Mouse (Mus musculus) forebrain, embryonic 10.5 days (tissue): ENCODE measurements around the gene 4930467E23Rik. TPM values are rescaled to one million over a fixed set of nuclear protein-coding genes. Genes with fewer than 3 reads are reported as not detected.
"Not testable (repeated sequence)": the region's sequence is repeated elsewhere in the genome, so short reads cannot be mapped to it uniquely, and the experiment has no call there.

Experiments used
- DNase-seq: peaks from one replicate; pipeline ENCODE4 v3.0.0-alpha.2; 2017; ENCODE audit warnings: low spot score; ENCODE audit errors: extremely low spot score
- H3K27ac ChIP-seq: fragments of 300-500 bp; sonication (generic); 2 replicates; pipeline ENCODE4 v1.5.1; 2016; ENCODE audit warnings: mild to moderate bottlenecking
- H3K27me3 ChIP-seq: fragments of 300-500 bp; sonication (generic); 2 replicates; pipeline ENCODE4 v1.6.1; 2016; ENCODE audit warnings: mild to moderate bottlenecking; ENCODE audit not compliant: poor library complexity, severe bottlenecking
- H3K36me3 ChIP-seq: fragments of 300-500 bp; sonication (generic); replicated peaks from 2 replicates; pipeline ENCODE4 v1.6.1; 2016; ENCODE audit warnings: mild to moderate bottlenecking, moderate library complexity
- H3K4me1 ChIP-seq: fragments of 300-500 bp; sonication (generic); 2 replicates; pipeline ENCODE4 v1.6.1; 2016
- H3K4me3 ChIP-seq: fragments of 300-500 bp; sonication (generic); 2 replicates; pipeline ENCODE4 v1.5.1; 2016; ENCODE audit warnings: mild to moderate bottlenecking, moderate library complexity
- H3K9me3 ChIP-seq: fragments of 300-500 bp; sonication (generic); 2 replicates; pipeline ENCODE4 v1.6.1; 2016; ENCODE audit warnings: mild to moderate bottlenecking, moderate library complexity
- WGBS: fragments of 180-500 bp; shearing (Covaris S2); methylation state at CpG from one replicate; pipeline ENCODE4 v1.1.7; 2016; 5-methylcytosine and 5-hydroxymethylcytosine counted together
- polyA plus RNA-seq: library from polyadenylated mRNA; unstranded; fragments of >200 nt; fragmentation: Nextera tagmentation; extraction: Ambion mirVana; gene quantifications from 2 replicates; pipeline ENCODE4 v1.2.1, GENCODE M21; 2016

4930467E23Rik gene
- not detected in 2 replicates for polyA plus RNA-seq

- WGBS: no CpG with 5 or more reads among the region's 2 CpGs
- not testable (repeated sequence) for H3K27ac ChIP-seq, H3K36me3 ChIP-seq, H3K9me3 ChIP-seq, H3K4me1 ChIP-seq, DNase-seq, H3K4me3 ChIP-seq, H3K27me3 ChIP-seq
These were observed at the start of gene 4930467E23Rik for GRCm38 (mm10) chr8:19729276-19729675. 4930467E23Rik (plus strand) TSS chr8:19729576.

GRCm38 (mm10) chr8:19682311-19682710 lies 47.1 kb upstream of the 4930467E23Rik start:
- DNase-seq, H3K36me3 ChIP-seq, H3K27me3 ChIP-seq, H3K4me1 ChIP-seq, H3K27ac ChIP-seq, H3K4me3 ChIP-seq: not testable (repeated sequence)
- WGBS: 85% methylated on average over 2 of the region's 3 CpGs
- H3K9me3 ChIP-seq: peaks cover 19% of the 10 kb centered on the region; the same call in 1 of the 2 replicates

GRCm38 (mm10) chr8:19685476-19685875 lies 43.9 kb upstream of the 4930467E23Rik start:
- H3K36me3 ChIP-seq, DNase-seq, H3K27ac ChIP-seq, H3K27me3 ChIP-seq, H3K4me1 ChIP-seq, H3K4me3 ChIP-seq: not testable (repeated sequence)
- H3K9me3 ChIP-seq: peaks cover 10% of the 10 kb centered on the region; the same call in 1 of the 2 replicates
- WGBS: 84% methylated on average over 3 of the region's 3 CpGs

DNA sequence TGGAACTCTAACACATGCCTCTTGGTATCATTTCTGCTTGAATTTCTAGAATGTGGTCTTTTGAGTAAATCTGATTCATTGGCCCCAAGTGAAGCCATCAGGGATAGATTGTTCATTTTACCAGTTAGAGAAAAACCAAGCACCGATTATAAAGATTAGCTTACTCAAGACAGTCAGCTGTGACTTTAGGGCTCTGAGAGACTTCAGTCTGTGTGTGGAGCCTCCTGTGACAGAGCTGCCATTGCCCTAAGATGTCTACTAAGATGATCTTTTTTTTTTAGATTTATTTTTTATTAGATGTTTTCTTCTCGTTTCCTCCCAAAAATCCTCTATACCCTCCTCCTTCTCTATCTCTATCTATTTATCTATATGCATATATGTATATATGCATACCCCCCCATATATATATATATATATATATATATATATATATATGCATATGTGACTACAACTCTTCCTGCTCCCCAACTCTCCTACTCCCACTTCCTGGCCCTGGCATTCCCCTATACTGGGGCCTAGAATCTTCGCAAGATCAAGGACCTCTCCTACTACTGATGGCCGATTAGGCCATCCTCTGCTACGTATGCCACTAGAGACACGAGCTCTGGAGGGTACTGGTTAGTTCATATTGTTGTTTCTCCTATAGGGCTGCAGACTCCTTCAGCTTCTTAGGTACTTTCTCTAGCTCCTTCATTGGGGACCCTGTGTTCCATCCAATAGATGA lies 40.4 kb upstream of the 4930467E23Rik start:
- WGBS: 88% methylated on average over 6 of the region's 6 CpGs
- H3K4me1 ChIP-seq, H3K9me3 ChIP-seq, H3K27ac ChIP-seq, H3K27me3 ChIP-seq, H3K36me3 ChIP-seq, DNase-seq, H3K4me3 ChIP-seq: not testable (repeated sequence)

DNA sequence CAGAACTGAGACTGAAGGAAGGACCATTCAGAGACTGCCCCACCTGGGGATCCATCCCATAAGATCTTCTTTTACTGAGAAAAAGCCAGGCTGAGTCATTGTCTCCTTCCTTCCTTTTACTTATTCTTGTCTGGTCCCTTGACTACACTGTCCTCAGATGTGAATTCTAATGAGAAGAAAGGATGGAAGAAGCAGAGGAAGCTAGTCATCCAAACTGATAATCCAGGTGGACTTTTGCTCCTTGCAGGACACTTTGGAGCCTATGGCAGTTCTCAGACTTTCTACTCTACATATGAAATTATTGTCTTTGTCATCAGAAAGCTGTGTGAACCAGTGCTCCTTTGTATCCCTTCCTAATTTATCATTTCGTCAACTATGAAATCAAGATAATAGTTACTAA lies 39.6 kb upstream of the 4930467E23Rik start:
- not testable (repeated sequence) for H3K9me3 ChIP-seq, H3K27ac ChIP-seq, DNase-seq, H3K4me3 ChIP-seq, H3K4me1 ChIP-seq, H3K36me3 ChIP-seq, H3K27me3 ChIP-seq
- 87% methylated on average over 1 of the region's 1 CpGs for WGBS

DNA sequence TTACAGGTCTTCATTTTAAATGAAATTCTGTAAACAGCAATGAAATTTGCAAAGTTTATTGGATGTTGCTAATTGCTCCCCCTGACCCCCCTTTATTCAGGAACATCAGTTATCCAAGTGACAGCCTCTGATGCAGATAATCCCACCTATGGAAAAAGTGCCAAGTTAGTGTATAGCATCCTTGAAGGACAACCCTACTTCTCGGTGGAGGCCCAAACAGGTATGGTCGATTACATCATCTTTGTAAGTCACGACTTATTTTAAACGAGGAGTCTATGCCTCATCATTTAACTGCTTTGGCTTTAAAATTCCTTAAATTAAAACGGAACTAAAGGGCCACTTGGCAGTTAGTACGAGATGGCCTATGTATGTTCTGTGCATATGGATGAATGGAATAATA lies 38.0 kb upstream of the 4930467E23Rik start:
- not testable (repeated sequence) for H3K27me3 ChIP-seq, DNase-seq, H3K4me3 ChIP-seq, H3K9me3 ChIP-seq, H3K4me1 ChIP-seq, H3K27ac ChIP-seq, H3K36me3 ChIP-seq
- WGBS: 88% methylated on average over 6 of the region's 6 CpGs

GRCm38 (mm10) chr8:19697497-19698077 lies 31.8 kb upstream of the 4930467E23Rik start:
- peaks cover 25% of the 10 kb centered on the region; the same call in 1 of the 2 replicates for H3K9me3 ChIP-seq
- H3K4me3 ChIP-seq, H3K4me1 ChIP-seq, H3K27me3 ChIP-seq, DNase-seq, H3K27ac ChIP-seq, H3K36me3 ChIP-seq: not testable (repeated sequence)
- 84% methylated on average over 11 of the region's 11 CpGs for WGBS

DNA sequence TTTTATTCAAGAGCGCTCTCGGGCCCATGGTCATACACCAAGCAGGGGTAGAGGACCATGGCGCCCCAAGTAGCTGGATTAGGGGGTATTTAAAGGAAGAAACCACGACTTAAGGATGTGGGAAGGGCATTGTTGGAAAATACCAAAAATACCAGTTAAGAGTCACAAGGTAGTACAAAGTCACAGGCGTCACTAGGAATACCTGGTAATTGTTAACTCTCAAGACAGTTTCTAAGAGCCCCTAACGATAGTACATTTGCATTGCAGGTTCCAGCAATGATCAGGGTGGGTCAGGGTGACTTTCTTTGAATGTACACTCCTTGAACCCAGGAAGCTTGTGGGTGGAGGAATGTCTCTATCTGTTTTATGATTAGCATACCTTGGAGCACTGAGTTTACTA lies 31.3 kb upstream of the 4930467E23Rik start:
- H3K36me3 ChIP-seq, H3K4me3 ChIP-seq, H3K4me1 ChIP-seq, H3K27me3 ChIP-seq, DNase-seq, H3K27ac ChIP-seq: not testable (repeated sequence)
- 83% methylated on average over 6 of the region's 6 CpGs for WGBS
- H3K9me3 ChIP-seq: peaks cover 28% of the 10 kb centered on the region; the same call in 1 of the 2 replicates

GRCm38 (mm10) chr8:19698722-19699121 lies 30.7 kb upstream of the 4930467E23Rik start:
- peaks cover 32% of the 10 kb centered on the region; the same call in 1 of the 2 replicates for H3K9me3 ChIP-seq
- not testable (repeated sequence) for H3K4me1 ChIP-seq, H3K27me3 ChIP-seq, H3K4me3 ChIP-seq, H3K36me3 ChIP-seq, DNase-seq, H3K27ac ChIP-seq
- 84% methylated on average over 4 of the region's 4 CpGs for WGBS

GRCm38 (mm10) chr8:19701326-19701725 lies 28.1 kb upstream of the 4930467E23Rik start:
- WGBS: 90% methylated on average over 2 of the region's 2 CpGs
- H3K27ac ChIP-seq, H3K36me3 ChIP-seq, H3K4me1 ChIP-seq, H3K27me3 ChIP-seq, DNase-seq, H3K4me3 ChIP-seq: not testable (repeated sequence)
- peaks cover 39% of the 10 kb centered on the region; the same call in 1 of the 2 replicates for H3K9me3 ChIP-seq

GRCm38 (mm10) chr8:19702276-19702675 lies 27.1 kb upstream of the 4930467E23Rik start:
- H3K27ac ChIP-seq, DNase-seq, H3K36me3 ChIP-seq, H3K4me1 ChIP-seq, H3K27me3 ChIP-seq, H3K4me3 ChIP-seq: not testable (repeated sequence)
- 75% methylated on average over 2 of the region's 2 CpGs for WGBS
- peaks cover 46% of the 10 kb centered on the region for H3K9me3 ChIP-seq

DNA sequence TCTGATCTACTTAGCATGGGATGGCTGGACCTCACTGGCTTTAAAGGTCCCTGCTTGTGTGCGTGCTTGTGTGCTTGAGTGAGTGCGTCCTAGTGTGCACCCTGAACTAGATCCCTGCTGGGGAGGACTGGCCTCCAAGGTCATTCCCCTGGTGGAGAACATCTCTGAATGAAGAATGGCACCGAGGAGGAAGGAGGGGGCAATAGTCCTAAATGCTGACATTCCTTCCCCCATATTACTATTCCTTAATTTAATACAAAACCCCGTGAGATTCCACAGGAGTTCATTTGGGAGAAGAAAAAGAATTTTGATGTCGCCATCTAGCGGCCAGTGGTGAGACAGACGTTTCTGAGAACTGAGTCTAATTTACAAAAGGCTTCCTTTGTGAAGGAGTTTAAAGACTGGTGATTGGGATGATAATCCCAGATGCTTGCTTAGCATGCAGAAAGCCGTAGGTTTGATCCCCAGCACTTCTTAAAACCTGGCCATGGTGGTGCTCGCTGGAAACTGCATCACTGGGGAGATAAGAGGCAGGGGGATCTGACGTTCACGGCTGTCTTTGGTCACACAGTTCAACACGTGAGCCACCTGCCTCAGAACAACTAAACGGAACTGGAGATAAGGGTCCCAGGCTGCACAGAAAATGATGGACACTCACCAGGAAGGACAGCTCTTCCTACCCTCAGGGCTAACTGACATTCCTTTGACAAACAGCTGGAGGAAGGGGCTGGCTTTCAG lies 26.2 kb upstream of the 4930467E23Rik start:
- H3K4me1 ChIP-seq, H3K4me3 ChIP-seq, H3K27ac ChIP-seq, H3K27me3 ChIP-seq, H3K36me3 ChIP-seq: not testable (repeated sequence)
- 46% methylated on average over 13 of the region's 13 CpGs for WGBS
- peak; percentile 76 for DNase-seq
- peaks cover 42% of the 10 kb centered on the region for H3K9me3 ChIP-seq

- H3K27me3 ChIP-seq, H3K27ac ChIP-seq, H3K4me3 ChIP-seq, DNase-seq, H3K36me3 ChIP-seq, H3K4me1 ChIP-seq: not testable (repeated sequence)
- H3K9me3 ChIP-seq: peaks cover 37% of the 10 kb centered on the region
These were observed 25.5 kb upstream of the 4930467E23Rik start for GRCm38 (mm10) chr8:19703906-19704305.
